Mouse (Mus musculus): ENCODE measurements around the gene Pnmal1. TPM values are rescaled to one million over a fixed set of nuclear protein-coding genes. Genes with fewer than 3 reads are reported as not detected.

Gene Pnmal1
- polyA plus RNA-seq, 1 experiment from 2014 or later = 0.90 TPM

Other genes starting within 250 kb of the Pnmal1 start
- gene Ceacam9, start 237.8 kb upstream of the Pnmal1 start, polyA plus RNA-seq (2015; fragmentation: Nextera tagmentation; extraction: Ambion mirVana) = not detected in 2 replicates
- gene Ap2s1, start 221.3 kb upstream of the Pnmal1 start, polyA plus RNA-seq (2015; fragmentation: Nextera tagmentation; extraction: Ambion mirVana) = 255 and 262 TPM in 2 replicates
- 46.9 and 48.6 TPM in 2 replicates for gene Slc1a5, start 178.3 kb upstream of the Pnmal1 start, polyA plus RNA-seq (2015; fragmentation: Nextera tagmentation; extraction: Ambion mirVana)
- 91.5 and 99.8 TPM in 2 replicates for gene Strn4, start 143.8 kb upstream of the Pnmal1 start, polyA plus RNA-seq (2015; fragmentation: Nextera tagmentation; extraction: Ambion mirVana)
- 32.0 and 34.1 TPM in 2 replicates for gene Fkrp, start 142.9 kb upstream of the Pnmal1 start, polyA plus RNA-seq (2015; fragmentation: Nextera tagmentation; extraction: Ambion mirVana)
- 14.6 and 17.7 TPM in 2 replicates for gene Prkd2, start 116.8 kb upstream of the Pnmal1 start, polyA plus RNA-seq (2015; fragmentation: Nextera tagmentation; extraction: Ambion mirVana)
- gene Dact3, start 84.4 kb upstream of the Pnmal1 start, polyA plus RNA-seq (2015; fragmentation: Nextera tagmentation; extraction: Ambion mirVana) = 2.6 TPM in 2 replicates
- 6.8 and 7.8 TPM in 2 replicates for gene Gng8, start 67.9 kb upstream of the Pnmal1 start, polyA plus RNA-seq (2015; fragmentation: Nextera tagmentation; extraction: Ambion mirVana)
- gene Ptgir, start 53.2 kb upstream of the Pnmal1 start, polyA plus RNA-seq (2015; fragmentation: Nextera tagmentation; extraction: Ambion mirVana) = 1.5 and 2.1 TPM in 2 replicates
- 116 and 124 TPM in 2 replicates for gene Calm3, start 35.6 kb upstream of the Pnmal1 start, polyA plus RNA-seq (2015; fragmentation: Nextera tagmentation; extraction: Ambion mirVana)
- 7.7 and 9.2 TPM in 2 replicates for gene Pnmal2, start 15.0 kb upstream of the Pnmal1 start, polyA plus RNA-seq (2015; fragmentation: Nextera tagmentation; extraction: Ambion mirVana)
- gene Gm42372, start 23.4 kb downstream of the Pnmal1 start, polyA plus RNA-seq (2015; fragmentation: Nextera tagmentation; extraction: Ambion mirVana) = 0.23 and 0.31 TPM in 2 replicates
- gene Ccdc8, start 33.0 kb downstream of the Pnmal1 start, polyA plus RNA-seq (2015; fragmentation: Nextera tagmentation; extraction: Ambion mirVana) = 35.7 and 41.2 TPM in 2 replicates
- gene Ppp5c, start 68.2 kb downstream of the Pnmal1 start, polyA plus RNA-seq (2015; fragmentation: Nextera tagmentation; extraction: Ambion mirVana) = 110 and 115 TPM in 2 replicates
- 18.4 and 22.5 TPM in 2 replicates for gene Hif3a, start 102.7 kb downstream of the Pnmal1 start, polyA plus RNA-seq (2015; fragmentation: Nextera tagmentation; extraction: Ambion mirVana)
- gene Psg16, start 114.4 kb downstream of the Pnmal1 start, polyA plus RNA-seq (2015; fragmentation: Nextera tagmentation; extraction: Ambion mirVana) = 0.09 and 0.13 TPM in 2 replicates
- gene Ceacam3, start 190.6 kb downstream of the Pnmal1 start, polyA plus RNA-seq (2015; fragmentation: Nextera tagmentation; extraction: Ambion mirVana) = not detected in 2 replicates
- gene Psg29, start 243.8 kb downstream of the Pnmal1 start, polyA plus RNA-seq (2015; fragmentation: Nextera tagmentation; extraction: Ambion mirVana) = not detected in 2 replicates